Mouse (Mus musculus) left cerebral cortex, adult 18-20 months (tissue): ENCODE results near the gene Olfr393. TPM values are rescaled to one million over a fixed set of nuclear protein-coding genes. Genes with fewer than 3 reads are reported as not detected.

Source experiments
- DNase-seq, 2 experiments: peaks; one replicate each; pipeline ENCODE4 v3.0.0; 2021 to 2022; ENCODE audit warnings: low spot score in 2 of 2, mixed read lengths in 1 of 2
- long read RNA-seq, 2 experiments: library from polyadenylated mRNA; stranded (forward); transcript quantifications; one replicate each; pipeline ENCODE4 v2.0.0; 2021
- total RNA-seq, 2 experiments: library from RNA; stranded (reverse); gene quantifications; 2 replicates each; pipeline ENCODE4 v1.2.3; 2021

Olfr393 gene
- not detected for total RNA-seq
- long read RNA-seq, experiment 1: 0 reads
- long read RNA-seq, experiment 2: 0 reads

DNA sequence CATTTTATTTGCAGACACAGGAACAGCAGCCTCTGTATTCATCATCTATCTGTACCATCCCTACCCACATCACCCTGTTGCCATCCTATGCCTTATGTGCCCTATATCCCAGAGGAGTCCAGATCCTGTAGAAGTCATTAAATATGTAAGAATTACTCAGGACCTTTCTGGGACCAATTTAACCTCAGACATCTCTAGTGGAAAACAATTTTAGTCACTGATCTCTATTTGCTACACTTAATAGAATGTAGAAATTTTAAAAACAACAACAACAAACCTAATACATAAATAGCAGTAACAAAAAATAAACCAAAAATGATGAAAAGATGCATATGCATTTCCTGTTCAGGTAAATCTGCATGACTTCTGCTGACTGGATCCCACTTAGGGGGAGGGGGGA lies at the start of gene Olfr393:
TSS of gene Olfr393 (minus strand) at position 101 of the 400 bp plus-strand sequence.
- DNase-seq: no peak

DNA sequence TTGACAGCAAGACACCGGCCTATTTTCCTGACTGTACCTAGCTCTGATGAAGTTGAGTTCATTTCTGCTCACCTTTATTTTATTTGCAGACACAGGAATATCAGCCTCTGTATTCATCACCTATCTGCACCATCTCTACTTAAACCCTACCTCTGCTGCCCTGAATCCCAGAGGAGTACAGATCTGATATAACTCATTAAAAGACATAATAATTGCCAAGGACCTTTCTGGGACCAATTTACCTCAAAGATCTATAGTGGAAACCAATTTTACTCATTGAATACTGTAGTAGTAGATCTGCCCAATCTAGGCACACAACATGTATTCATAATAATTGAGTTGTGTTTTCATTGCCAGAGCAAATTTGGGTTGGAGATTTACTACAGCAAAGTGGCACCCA lies 39.4 kb upstream of the Olfr393 start, which contains the start of gene Olfr394:
TSS of gene Olfr394 (minus strand) at position 101 of the 400 bp plus-strand sequence.
- no peak for DNase-seq

DNA sequence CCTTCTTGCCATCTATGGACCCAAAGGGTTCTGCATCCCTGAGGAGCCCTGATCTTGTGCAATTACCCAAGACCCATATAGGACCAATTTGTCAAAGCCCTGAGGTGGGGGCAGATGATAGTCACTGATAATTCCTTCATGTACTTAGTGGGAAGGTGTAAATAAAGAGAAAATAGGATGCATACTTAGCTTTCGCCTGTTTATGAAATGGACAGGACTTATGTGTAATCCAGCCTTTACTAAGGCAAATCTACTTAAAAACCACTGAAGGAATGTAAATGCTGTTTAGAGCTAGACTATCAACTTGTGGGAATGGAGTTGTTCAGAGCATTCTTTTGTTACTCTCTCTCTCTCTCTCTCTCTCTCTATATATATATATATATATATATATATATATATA lies 34.3 kb downstream of the Olfr393 start, which contains the start of gene Olfr392:
TSS of gene Olfr392 (minus strand) at position 101 of the 400 bp plus-strand sequence.
- no peak for DNase-seq

DNA sequence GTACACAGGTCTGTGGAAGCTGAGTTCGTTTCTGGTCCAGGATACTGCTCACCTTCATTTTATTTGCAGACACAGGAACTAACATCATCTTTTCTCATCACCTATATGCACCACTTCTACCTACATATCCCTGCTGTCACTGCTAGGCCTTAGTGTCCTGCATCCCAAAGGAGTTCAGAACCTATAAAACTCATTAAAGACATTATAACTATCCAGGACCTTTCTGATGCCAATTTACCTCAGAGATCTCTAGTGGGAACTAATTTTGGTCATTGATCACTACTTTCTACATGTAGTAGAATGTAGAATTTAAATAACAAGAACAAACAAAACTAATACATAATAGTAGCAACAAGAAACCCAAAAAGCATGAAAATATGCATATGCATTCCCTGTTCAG lies 48.3 kb downstream of the Olfr393 start, which contains the start of gene Olfr391-ps:
TSS of gene Olfr391-ps (minus strand) at position 101 of the 400 bp plus-strand sequence.
- no peak for DNase-seq

Other genes with a start within 250 kb of the Olfr393 start
- gene Zfp735, start 162.7 kb downstream of the Olfr393 start, total RNA-seq: not detected
- not detected for gene Olfr389, start 70.7 kb downstream of the Olfr393 start, total RNA-seq
- not detected for gene Olfr390, start 68.5 kb downstream of the Olfr393 start, total RNA-seq
- not detected for gene Olfr391-ps, start 48.4 kb downstream of the Olfr393 start, total RNA-seq
- not detected for gene Olfr392, start 34.4 kb downstream of the Olfr393 start, total RNA-seq
- not detected for gene Olfr394, start 39.3 kb upstream of the Olfr393 start, total RNA-seq
- not detected for gene Olfr395, start 57.8 kb upstream of the Olfr393 start, total RNA-seq
- not detected for gene Olfr23, start 85.2 kb upstream of the Olfr393 start, total RNA-seq
- gene Olfr397, start 109.4 kb upstream of the Olfr393 start, total RNA-seq: not detected
- gene Olfr398, start 139.0 kb upstream of the Olfr393 start, total RNA-seq: not detected
- not detected for gene Olfr139, start 205.1 kb upstream of the Olfr393 start, total RNA-seq
- gene Olfr399, start 205.2 kb upstream of the Olfr393 start, total RNA-seq: not detected
- not detected for gene Zfp616, start 218.5 kb upstream of the Olfr393 start, total RNA-seq